Mouse (Mus musculus) liver, embryonic 13.5 days (tissue): ENCODE data around the gene Lrrk1. TPM values are rescaled to one million over a fixed set of nuclear protein-coding genes. Genes with fewer than 3 reads are reported as not detected.

Experiments used
- ATAC-seq: fragments of 200-750 bp; cut with Nextera tagmentation; 2 replicates; pipeline ENCODE4 v1.8.0; 2017; ENCODE audit warnings: low read depth, mild to moderate bottlenecking, moderate number of reproducible peaks, moderate library complexity
- DNase-seq: peaks from one replicate; pipeline ENCODE4 v3.0.0; 2022
- H3K27ac ChIP-seq: fragments of 300-500 bp; sonication (generic); 2 replicates; pipeline ENCODE4 v1.5.1; 2015; ENCODE audit warnings: moderate library complexity, mild to moderate bottlenecking, inconsistent platforms
- H3K27me3 ChIP-seq: fragments of 300-500 bp; sonication (generic); 2 replicates; pipeline ENCODE4 v1.6.1; 2015; ENCODE audit warnings: mild to moderate bottlenecking, inconsistent platforms
- H3K36me3 ChIP-seq: fragments of 300-500 bp; sonication (generic); 2 replicates; pipeline ENCODE4 v1.6.1; 2015; ENCODE audit warnings: mild to moderate bottlenecking, inconsistent platforms
- H3K4me1 ChIP-seq: fragments of 300-500 bp; sonication (generic); replicated peaks from 2 replicates; pipeline ENCODE4 v1.6.1; 2015; ENCODE audit warnings: inconsistent platforms
- H3K4me2 ChIP-seq: fragments of 300-500 bp; sonication (generic); 2 replicates; pipeline ENCODE4 v1.6.1; 2015; ENCODE audit warnings: inconsistent platforms, mild to moderate bottlenecking, moderate library complexity
- H3K4me3 ChIP-seq: fragments of 300-500 bp; sonication (generic); replicated peaks from 2 replicates; pipeline ENCODE4 v1.5.1; 2015; ENCODE audit warnings: mild to moderate bottlenecking, inconsistent platforms
- H3K9ac ChIP-seq: fragments of 300-500 bp; sonication (generic); 2 replicates; pipeline ENCODE4 v1.6.1; 2015; ENCODE audit warnings: mild to moderate bottlenecking, inconsistent platforms
- H3K9me3 ChIP-seq: fragments of 300-500 bp; sonication (generic); replicated peaks from 2 replicates; pipeline ENCODE4 v1.6.1; 2016; ENCODE audit warnings: inconsistent platforms
- WGBS: fragments of 180-500 bp; shearing (Covaris S2); methylation state at CpG from one replicate; pipeline ENCODE4 v1.1.7; 2015; ENCODE audit not compliant: insufficient replicate concordance; 5-methylcytosine and 5-hydroxymethylcytosine counted together
- polyA plus RNA-seq: library from polyadenylated mRNA; unstranded; fragments of >200 nt; fragmentation: Nextera tagmentation; extraction: Ambion mirVana; gene quantifications from 2 replicates; pipeline ENCODE4 v1.2.1, GENCODE M21; 2015

Lrrk1 gene
- polyA plus RNA-seq, 1 experiment from 2014 or later = 4.2 TPM

- 71% methylated on average over 4 of the region's 4 CpGs for WGBS
- H3K4me1 ChIP-seq = peaks cover 62% of the 10 kb centered on the region
- H3K27ac ChIP-seq = 0 out of 2 replicates have a peak overlapping the region, but pooled peaks have one; percentile 9
- no peaks in the 10 kb centered on the region for H3K36me3 ChIP-seq
- DNase-seq = no peak
- no peak overlapping the region for H3K9ac ChIP-seq
- H3K4me2 ChIP-seq = no peak overlapping the region
- H3K4me3 ChIP-seq = no peak overlapping the region
- H3K9me3 ChIP-seq = no peaks in the 10 kb centered on the region
- no peaks in the 10 kb centered on the region for H3K27me3 ChIP-seq
- no peak for ATAC-seq
Observed at GRCm38 (mm10) chr7:66184026-66184425, 204.1 kb downstream of the Lrrk1 start.

- H3K36me3 ChIP-seq = no peaks in the 10 kb centered on the region
- no peak overlapping the region for H3K4me3 ChIP-seq
- 71% methylated on average over 8 of the region's 8 CpGs for WGBS
- H3K4me2 ChIP-seq = no peak overlapping the region
- peaks cover 61% of the 10 kb centered on the region for H3K4me1 ChIP-seq
- no peak for ATAC-seq
- no peaks in the 10 kb centered on the region for H3K9me3 ChIP-seq
- H3K27me3 ChIP-seq = no peaks in the 10 kb centered on the region
- peak overlapping the region; percentile 45; the same call in 1 of the 2 replicates for H3K27ac ChIP-seq
- no peak overlapping the region for H3K9ac ChIP-seq
- no peak for DNase-seq
Observed at GRCm38 (mm10) chr7:66183404-66183803, 204.7 kb downstream of the Lrrk1 start.

GRCm38 (mm10) chr7:66182075-66182715 lies 206.0 kb downstream of the Lrrk1 start:
- Histone ChIP-seq H3K4me1 (peaks cover 54% of the 10 kb centered on the region), H3K9ac (no peak overlapping the region), H3K36me3 (no peaks in the 10 kb centered on the region), H3K27me3 (no peaks in the 10 kb centered on the region), H3K4me2 (no peak overlapping the region), H3K4me3 (no peak overlapping the region), H3K9me3 (no peaks in the 10 kb centered on the region), H3K27ac (no peak overlapping the region)
- DNase-seq (no peak), ATAC-seq (no peak)
- 79% methylated on average over 7 of the region's 7 CpGs for WGBS

- no peaks in the 10 kb centered on the region for H3K27me3 ChIP-seq
- ATAC-seq (no peak), DNase-seq (no peak)
- H3K9me3 ChIP-seq = no peaks in the 10 kb centered on the region
- WGBS = 76% methylated on average over 10 of the region's 10 CpGs
- H3K4me2 ChIP-seq = no peak overlapping the region
- no peaks in the 10 kb centered on the region for H3K36me3 ChIP-seq
- H3K4me1 ChIP-seq = peaks cover 55% of the 10 kb centered on the region
- H3K9ac ChIP-seq = no peak overlapping the region
- H3K4me3 ChIP-seq = no peak overlapping the region
- no peak overlapping the region for H3K27ac ChIP-seq
Observed at GRCm38 (mm10) chr7:66180711-66181365, 207.3 kb downstream of the Lrrk1 start.

GRCm38 (mm10) chr7:66180260-66180659 lies 207.9 kb downstream of the Lrrk1 start:
- no peak overlapping the region for H3K27ac ChIP-seq

GRCm38 (mm10) chr7:66179711-66180110 lies 208.4 kb downstream of the Lrrk1 start:
- Histone ChIP-seq H3K4me2 (no peak overlapping the region), H3K4me3 (no peak overlapping the region), H3K9ac (no peak overlapping the region), H3K9me3 (no peaks in the 10 kb centered on the region), H3K36me3 (peaks cover 7% of the 10 kb centered on the region), H3K27ac (no peak overlapping the region), H3K27me3 (no peaks in the 10 kb centered on the region), H3K4me1 (peaks cover 65% of the 10 kb centered on the region)
- ATAC-seq (no peak), DNase-seq (no peak)
- 67% methylated on average over 7 of the region's 7 CpGs for WGBS

More at GRCm38 (mm10) chr7:66180260-66180659, 207.9 kb downstream of the Lrrk1 start:
- ATAC-seq (no peak), DNase-seq (no peak)
- Histone ChIP-seq H3K27me3 (no peaks in the 10 kb centered on the region), H3K4me1 (peaks cover 61% of the 10 kb centered on the region), H3K9ac (no peak overlapping the region), H3K4me3 (no peak overlapping the region), H3K4me2 (no peak overlapping the region), H3K9me3 (no peaks in the 10 kb centered on the region), H3K36me3 (peaks cover 4% of the 10 kb centered on the region; the same call in 1 of the 2 replicates)
- WGBS = 15% methylated on average over 3 of the region's 3 CpGs

- DNase-seq = no peak
- Histone ChIP-seq H3K9me3 (no peaks in the 10 kb centered on the region), H3K27ac (no peak overlapping the region), H3K9ac (no peak overlapping the region), H3K4me3 (no peak overlapping the region), H3K27me3 (no peaks in the 10 kb centered on the region), H3K36me3 (peaks cover 13% of the 10 kb centered on the region), H3K4me2 (no peak overlapping the region), H3K4me1 (peaks cover 62% of the 10 kb centered on the region)
- WGBS = 43% methylated on average over 10 of the region's 10 CpGs
- ATAC-seq = no peak
Observed at GRCm38 (mm10) chr7:66179120-66179581, 209.0 kb downstream of the Lrrk1 start.

- Histone ChIP-seq H3K9me3 (no peaks in the 10 kb centered on the region), H3K36me3 (peaks cover 21% of the 10 kb centered on the region), H3K27ac (no peak overlapping the region), H3K4me1 (peaks cover 52% of the 10 kb centered on the region), H3K9ac (no peak overlapping the region), H3K27me3 (no peaks in the 10 kb centered on the region), H3K4me2 (no peak overlapping the region), H3K4me3 (no peak overlapping the region)
- WGBS = 79% methylated on average over 6 of the region's 6 CpGs
- DNase-seq (no peak), ATAC-seq (no peak)
Observed at GRCm38 (mm10) chr7:66178101-66178500, 210.0 kb downstream of the Lrrk1 start.

GRCm38 (mm10) chr7:66176929-66177328 lies 211.2 kb downstream of the Lrrk1 start:
- H3K9ac ChIP-seq = 0 out of 2 replicates have a peak overlapping the region, but pooled peaks have one; percentile 4

More at GRCm38 (mm10) chr7:66176929-66177328, 211.2 kb downstream of the Lrrk1 start:
- H3K27me3 ChIP-seq = no peaks in the 10 kb centered on the region
- H3K36me3 ChIP-seq = peaks cover 32% of the 10 kb centered on the region
- H3K4me1 ChIP-seq = peaks cover 52% of the 10 kb centered on the region
- 10% methylated on average over 4 of the region's 4 CpGs for WGBS
- no peak overlapping the region for H3K4me3 ChIP-seq
- no peaks in the 10 kb centered on the region for H3K9me3 ChIP-seq
- H3K4me2 ChIP-seq = no peak overlapping the region
- peak overlapping the region; percentile 45 for H3K27ac ChIP-seq
- peak; percentile 82 for ATAC-seq
- peak; percentile 56 for DNase-seq
